Mouse (Mus musculus) Patski (cell line): Measurements from ENCODE around the gene Wfikkn2. TPM values are rescaled to one million over a fixed set of nuclear protein-coding genes. Genes with fewer than 3 reads are reported as not detected.
A peak's percentile ranks its signal among the peaks of the same experiment; 100 is the strongest.

ENCODE experiments used
- ATAC-seq: fragments of 100-300 bp; one replicate; pipeline ENCODE4 v1.8.0; 2021
- CTCF ChIA-PET: fragments of 350-600 bp; sonication (Branson Sonifier 250); formaldehyde crosslinking; loops from one replicate; lab custom pipeline; 2022; ENCODE audit warnings: inconsistent platforms; lab: Charles Lee
- POLR2A ChIA-PET: fragments of 350-600 bp; sonication (Branson Sonifier 250); formaldehyde crosslinking; loops from one replicate; lab custom pipeline; 2022; ENCODE audit warnings: antibody characterized with exemption, inconsistent platforms; lab: Charles Lee
- DNase-seq: peaks from one replicate; pipeline ENCODE4 v3.0.0-alpha.2; 2011; ENCODE audit warnings: low read depth, low spot score
- H3K27me3 ChIP-seq: fragments of 371-371 bp; one replicate; pipeline ENCODE4 v1.5.1; 2021
- CTCF ChIP-seq: fragments of 100-300 bp; IDR thresholded peaks from one replicate; pipeline ENCODE4 v1.5.1; 2021
- in situ Hi-C: fragments of 300-500 bp; cut with MboI; formaldehyde crosslinking; loops from 3 replicates; pipeline ENCODE4 v1.11.1; 2018; ENCODE audit warnings: low pct_unique_long_range_greater_than_20kb, mixed read lengths
- polyA plus RNA-seq: library from polyadenylated mRNA; unstranded; gene quantifications from one replicate; pipeline ENCODE4 v1.2.3, GENCODE M21; 2021

Gene Wfikkn2
- polyA plus RNA-seq: 0.08 TPM

- no peak for TF ChIP-seq CTCF
- CTCF ChIA-PET: interaction anchor here (0.8 to 1.9 kb wide), 3 partner anchors 20 to 29 kb away, joined by 3 to 5 read pairs (median 3); no protein-coding TSS in a partner anchor
- ATAC-seq (peak; percentile 6), DNase-seq (no peak)
- POLR2A ChIA-PET: interaction anchor here (0.6 kb wide), 1 partner anchor 430 kb away, joined by 6 read pairs; no protein-coding TSS in a partner anchor
- H3K27me3 ChIP-seq: peaks cover 8% of the 10 kb centered on the region
- in situ Hi-C loops: no loop called here
These were observed at the start of gene Wfikkn2 for GRCm38 (mm10) chr11:94245955-94246788. TSS of gene Wfikkn2 (minus strand) at chr11:94246005.

DNA sequence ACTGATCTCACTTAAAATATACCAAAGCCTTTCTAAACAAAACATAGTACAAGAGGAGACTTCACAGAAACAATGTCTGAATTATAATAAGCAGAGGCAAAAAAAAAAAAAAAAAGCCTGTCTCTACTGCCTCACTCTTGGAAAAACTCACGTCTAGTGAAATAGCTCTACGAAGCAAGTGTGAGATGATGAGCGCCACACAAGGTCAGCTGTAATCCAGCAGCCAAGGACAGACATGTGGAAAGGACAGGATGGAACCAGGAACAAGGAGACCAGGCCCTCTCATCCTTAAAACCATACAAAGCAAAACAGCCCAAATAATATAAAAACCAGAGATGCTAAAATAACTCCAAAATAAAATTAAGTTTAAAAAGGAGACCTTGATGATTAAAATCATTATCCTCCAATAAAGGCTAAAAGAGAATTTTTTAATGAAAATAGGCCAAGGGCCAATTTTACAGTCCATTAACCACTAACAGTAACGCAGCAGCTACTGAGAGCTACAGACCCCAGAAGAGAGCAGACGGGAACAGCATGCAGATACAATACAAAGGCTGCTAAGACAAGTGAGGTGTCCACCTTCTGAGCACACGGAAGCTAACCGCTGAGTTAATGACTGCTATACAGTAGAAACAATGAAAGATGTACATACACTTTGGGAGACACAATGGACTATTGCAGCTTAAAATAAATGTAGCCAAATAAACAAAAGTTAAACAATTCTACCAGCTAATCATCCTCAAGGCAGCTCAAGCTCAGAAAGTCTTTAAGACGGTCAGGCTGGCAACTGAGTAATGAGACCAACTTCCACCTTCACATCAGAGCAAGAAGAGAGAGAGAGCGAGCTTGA is 49.4 kb upstream of the Wfikkn2 start:
- no peak for TF ChIP-seq CTCF
- H3K27me3 ChIP-seq: no peaks in the 10 kb centered on the region
- CTCF ChIA-PET: interaction anchor here (0.7 to 1.1 kb wide), 2 partner anchors 59 to 1115 kb away, joined by 3 to 5 read pairs; no protein-coding TSS in a partner anchor
- no peak for ATAC-seq
- in situ Hi-C loops: no loop called here
- DNase-seq: no peak
- POLR2A ChIA-PET: no interaction called here

GRCm38 (mm10) chr11:94290062-94290740 is 44.4 kb upstream of the Wfikkn2 start:
- CTCF ChIA-PET: no interaction called here

GRCm38 (mm10) chr11:94287105-94287504 is 41.3 kb upstream of the Wfikkn2 start:
- TF ChIP-seq CTCF: no peak
- ATAC-seq: no peak
- CTCF ChIA-PET: interaction anchor here (1.0 to 1.6 kb wide), 2 partner anchors 10 to 154 kb away, joined by 3 to 4 read pairs; no protein-coding TSS in a partner anchor
- H3K27me3 ChIP-seq: no peaks in the 10 kb centered on the region
- in situ Hi-C loops: no loop called here
- POLR2A ChIA-PET: no interaction called here
- no peak for DNase-seq

More at GRCm38 (mm10) chr11:94290062-94290740, 44.4 kb upstream of the Wfikkn2 start:
- no peak for DNase-seq
- in situ Hi-C loops: no loop called here
- ATAC-seq: no peak
- TF ChIP-seq CTCF: no peak
- no peaks in the 10 kb centered on the region for H3K27me3 ChIP-seq
- POLR2A ChIA-PET: no interaction called here

DNA sequence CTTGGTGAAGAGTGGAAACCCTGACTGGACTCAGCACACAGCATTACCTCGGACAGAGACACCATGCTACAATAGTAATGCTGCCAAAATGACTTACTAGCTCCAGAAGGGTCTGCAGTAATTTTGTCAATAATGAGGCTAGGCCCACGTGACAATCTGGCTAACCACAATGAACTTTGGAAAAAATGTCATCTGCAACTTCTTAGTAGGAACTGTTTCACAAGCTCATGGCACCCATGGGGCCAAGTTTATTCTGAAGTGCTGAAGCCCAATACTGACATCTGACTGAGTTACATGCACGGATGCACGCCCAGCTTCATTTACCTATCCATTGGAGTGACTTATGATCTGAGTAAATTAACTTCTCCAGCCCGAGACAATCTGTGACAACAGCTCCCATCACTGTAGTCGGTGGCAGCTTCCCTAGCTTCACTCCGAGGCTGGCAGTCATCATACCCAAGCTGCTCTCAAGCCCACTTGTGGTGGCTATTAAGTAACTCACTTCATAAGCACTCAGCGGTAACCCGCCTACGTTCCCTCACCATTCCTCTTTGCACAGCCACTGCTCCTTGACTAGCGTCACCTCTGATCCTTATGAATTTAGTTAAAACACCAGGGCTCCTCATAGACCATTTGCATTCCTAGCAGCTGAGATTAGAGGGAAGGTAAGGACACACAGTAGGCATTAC is 40.2 kb upstream of the Wfikkn2 start:
- DNase-seq (no peak), ATAC-seq (no peak)
- TF ChIP-seq CTCF: no peak
- in situ Hi-C loops: no loop called here
- ChIA-PET POLR2A (interaction anchor here (0.8 kb wide), 1 partner anchor 36 kb away, joined by 3 read pairs; the partner anchor contains the start of gene Luc7l3), CTCF (interaction anchor here (1.0 to 1.6 kb wide), 2 partner anchors 9 to 153 kb away, joined by 3 to 4 read pairs; no protein-coding TSS in a partner anchor)
- no peaks in the 10 kb centered on the region for H3K27me3 ChIP-seq

- in situ Hi-C loops: no loop called here
- ChIA-PET CTCF (interaction anchor here (1.3 kb wide), 1 partner anchor 36 kb away, joined by 4 read pairs; no protein-coding TSS in a partner anchor), POLR2A (no interaction called here)
- TF ChIP-seq CTCF: no peak
- H3K27me3 ChIP-seq: no peaks in the 10 kb centered on the region
- ATAC-seq: no peak
- no peak for DNase-seq
These were observed 37.8 kb upstream of the Wfikkn2 start for GRCm38 (mm10) chr11:94283536-94284099.

GRCm38 (mm10) chr11:94282291-94282690 is 36.5 kb upstream of the Wfikkn2 start:
- TF ChIP-seq CTCF: no peak
- ChIA-PET CTCF (no interaction called here), POLR2A (interaction anchor here (0.7 to 1.1 kb wide), 2 partner anchors 14 to 70 kb away, joined by 6 read pairs; no protein-coding TSS in a partner anchor)
- no peaks in the 10 kb centered on the region for H3K27me3 ChIP-seq
- ATAC-seq (no peak), DNase-seq (no peak)
- in situ Hi-C loops: no loop called here

DNA sequence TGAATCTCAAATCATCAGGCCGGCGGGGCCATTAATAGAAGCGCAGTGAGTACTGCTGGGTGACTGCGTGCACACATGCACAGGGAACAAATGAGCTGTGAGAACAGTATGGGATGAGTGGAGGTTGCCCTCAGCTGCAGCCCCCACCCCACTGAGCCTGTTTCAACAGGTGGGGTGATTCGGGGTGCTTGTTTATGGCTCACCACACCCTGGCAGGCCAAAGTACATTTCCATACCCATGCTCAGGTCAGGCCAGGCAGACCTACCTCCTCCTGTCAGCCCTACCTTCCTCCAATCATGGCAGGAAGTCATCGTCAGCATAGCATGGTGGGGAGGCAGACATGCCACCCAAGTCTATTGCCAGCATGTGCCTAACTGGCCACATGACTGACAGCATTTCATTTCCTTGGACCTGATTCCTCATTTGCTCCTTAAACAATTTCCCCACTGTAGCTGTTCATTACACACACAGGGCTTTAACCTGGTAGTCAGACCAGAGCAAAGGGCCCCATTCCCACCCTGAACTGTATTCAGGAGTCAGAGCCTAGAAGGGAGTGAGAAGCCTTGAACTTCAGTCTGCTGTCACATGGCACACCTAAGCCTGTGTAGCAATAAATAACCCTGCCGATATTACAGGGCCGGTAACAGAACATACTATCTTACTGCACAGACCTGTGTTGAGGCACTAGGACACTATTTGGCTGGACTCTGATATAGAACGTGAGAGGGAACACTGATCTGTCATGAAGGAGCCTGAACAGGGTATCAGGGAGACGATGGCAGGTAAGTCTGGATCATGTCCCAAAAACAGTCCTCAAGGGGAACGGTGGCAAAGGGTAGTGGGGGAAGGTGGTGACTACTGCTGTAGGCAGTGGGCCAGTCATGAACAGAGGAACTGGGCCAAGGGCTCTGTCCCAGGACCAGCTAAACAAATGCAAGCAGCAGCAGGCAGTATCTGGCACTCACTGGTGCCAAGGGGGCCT is 35.7 kb upstream of the Wfikkn2 start, which contains the start of gene Gm21885:
TSS of gene Gm21885 (plus strand) at position 675 of the 983 bp plus-strand sequence.
- TF ChIP-seq CTCF: no peak
- DNase-seq: no peak
- ChIA-PET CTCF (interaction anchor here (0.6 kb wide), 1 partner anchor 18 kb away, joined by 3 read pairs; no protein-coding TSS in a partner anchor), POLR2A (interaction anchor here (0.7 to 1.1 kb wide), 2 partner anchors 13 to 69 kb away, joined by 6 read pairs; no protein-coding TSS in a partner anchor)
- in situ Hi-C loops: no loop called here
- no peaks in the 10 kb centered on the region for H3K27me3 ChIP-seq
- ATAC-seq: no peak
